In the genomic region with DNA sequence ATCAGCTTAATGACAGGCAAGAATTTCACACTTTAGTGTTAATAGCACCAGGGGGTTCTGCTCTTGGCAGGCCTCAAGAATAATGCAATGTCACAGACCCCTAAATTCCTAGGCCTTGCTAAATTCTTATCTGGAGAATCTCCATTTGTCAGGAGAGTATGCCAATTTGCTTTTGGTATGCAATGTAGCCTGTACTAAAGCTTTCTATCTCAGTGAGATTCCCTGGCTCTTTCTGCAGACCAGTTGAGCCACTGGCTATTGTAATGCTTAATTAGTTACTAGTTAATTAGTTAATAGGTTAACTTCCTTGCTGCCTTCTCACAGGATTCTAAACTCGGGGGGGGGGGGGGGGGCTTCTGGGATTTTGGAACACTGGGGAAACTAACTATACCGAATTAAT, we compare ENCODE assay signal across 5 mouse cellular contexts.
A peak's percentile ranks its signal among the peaks of the same experiment; 100 is the strongest.
DNase-seq lines count a peak whose midpoint lies in the region; ATAC-seq lines count a peak whose summit lies in the region.
"Not testable (repeated sequence)": the region's sequence is repeated elsewhere in the genome, so short reads cannot be mapped to it uniquely, and the experiment has no call there.

No protein-coding gene starts in this region.

- ATAC-seq in kidney, embryonic 15.5 days (replicated peaks; ENCODE audit: low FRiP score) = not testable (repeated sequence)

- H3K9me3 ChIP-seq in ES-E14 (ENCODE audit: control insufficient read depth, insufficient read depth, low read depth, low read length); kidney, embryonic 15.5 days (replicated peaks): not testable (repeated sequence)

- H3K4me3 ChIP-seq in ES-E14 (ENCODE audit: insufficient read depth in 1 of 2, low read depth in 1 of 2, low read length in 2 of 2, poor library complexity in 1 of 2, severe bottlenecking in 1 of 2); kidney, embryonic 15.5 days (replicated peaks): not testable (repeated sequence)

- not testable (repeated sequence) for H3K27me3 ChIP-seq in kidney, embryonic 15.5 days

- not testable (repeated sequence) for H3K9ac ChIP-seq in ES-E14 (ENCODE audit: insufficient read depth, low read depth, low read length, poor library complexity, severe bottlenecking); kidney, embryonic 15.5 days

- H3K36me3 ChIP-seq in ES-E14 (ENCODE audit: control insufficient read depth, insufficient read depth, low read length, poor library complexity, severe bottlenecking) = not testable (repeated sequence)
- peaks cover 43% of the 10 kb centered on the region for H3K36me3 ChIP-seq in kidney, embryonic 15.5 days

- H3K4me2 ChIP-seq in kidney, embryonic 15.5 days = not testable (repeated sequence)

- 58% methylated on average over 2 of the region's 2 CpGs for WGBS in kidney, embryonic 15.5 days

- in situ Hi-C loops in ES-E14 (cut with MboI; ENCODE audit: low sequenced_read_pairs in 2 of 2, unreplicated experiment in 2 of 2) = not testable (repeated sequence)

- H3K27ac ChIP-seq in ES-E14 (ENCODE audit: insufficient read depth, low read depth, low read length, poor library complexity, severe bottlenecking) = not testable (repeated sequence)
- peak overlapping the region; percentile 70; the same call in 1 of the 2 replicates for H3K27ac ChIP-seq in kidney, embryonic 15.5 days

- DNase-seq in ES-CJ7 (ENCODE audit: low read depth, low spot score) (peak; percentile 58), ES-E14 (ENCODE audit: low read depth, low spot score) (peak; percentile 19), R1 (ENCODE audit: low read depth, low spot score) (peak; percentile 91), ZHBTc4 (ENCODE audit: low read depth, low spot score) (peak; percentile 74)

- not testable (repeated sequence) for H3K4me1 ChIP-seq in ES-E14 (ENCODE audit: control insufficient read depth in 2 of 2, insufficient read depth in 2 of 2, low read length in 2 of 2, poor library complexity in 1 of 2); kidney, embryonic 15.5 days

Comparison
In these comparisons a context has a peak if more than half of its experiments do, and no peak if none do; other contexts are left out.
1. DNase-seq: peak in every context shown above with its lines; median percentile 91 in R1; 74 in ZHBTc4; 58 in ES-CJ7; 19 in ES-E14.